Mouse (Mus musculus): ENCODE data around the gene Mcm3ap. TPM values are rescaled to one million over a fixed set of nuclear protein-coding genes. Genes with fewer than 3 reads are reported as not detected.

The Mcm3ap gene
- polyA plus RNA-seq (2015; fragmentation: Nextera tagmentation; extraction: Ambion mirVana) = 38.3 and 49.3 TPM in 2 replicates

GRCm38 (mm10) chr10:76468203-76469162 is at the start of gene Mcm3ap, which contains the start of gene Ybey:
Gene Mcm3ap, plus strand, starts transcription at chr10:76468927.
Gene Ybey, minus strand, starts transcription at chr10:76469114.
- Histone ChIP-seq H3K36me3 (ENCODE audit: control insufficient read depth, insufficient read depth, low read length) (peaks cover 5% of the 10 kb centered on the region), H3K4me3 (replicated peaks; ENCODE audit: low read length) (peak within 1 kb of the TSS; percentile 91), H3K9me3 (replicated peaks; ENCODE audit: control insufficient read depth, low read length) (no peaks in the 10 kb centered on the region), H3K4me2 (ENCODE audit: low read depth, low read length) (peak within 1 kb of the TSS; percentile 76), H3K27ac (ENCODE audit: low read length) (peak within 1 kb of the TSS; percentile 71), H3K4me1 (ENCODE audit: control insufficient read depth, insufficient read depth, low read length) (peaks cover 2% of the 10 kb centered on the region; the same call in 1 of the 2 replicates), H3K9ac (ENCODE audit: low read length) (peak within 1 kb of the TSS; percentile 95), H3K27me3 (ENCODE audit: control insufficient read depth, insufficient read depth, low read length) (no peaks in the 10 kb centered on the region)
- 1% methylated on average over 55 of the region's 55 CpGs for WGBS
- peak; percentile 93 for ATAC-seq (ENCODE audit: insufficient read depth, low FRiP score)

- 89% methylated on average over 7 of the region's 7 CpGs for WGBS
- no peak overlapping the region for H3K27ac ChIP-seq (ENCODE audit: low read length)
- no peak overlapping the region for H3K4me3 ChIP-seq (replicated peaks; ENCODE audit: low read length)
- H3K9me3 ChIP-seq (replicated peaks; ENCODE audit: control insufficient read depth, low read length) = no peaks in the 10 kb centered on the region
- no peak overlapping the region for H3K9ac ChIP-seq (ENCODE audit: low read length)
- no peak for ATAC-seq (ENCODE audit: insufficient read depth, low FRiP score)
- no peak overlapping the region for H3K4me2 ChIP-seq (ENCODE audit: low read depth, low read length)
- H3K36me3 ChIP-seq (ENCODE audit: control insufficient read depth, insufficient read depth, low read length) = peaks cover 23% of the 10 kb centered on the region
- H3K27me3 ChIP-seq (ENCODE audit: control insufficient read depth, insufficient read depth, low read length) = no peaks in the 10 kb centered on the region
- H3K4me1 ChIP-seq (ENCODE audit: control insufficient read depth, insufficient read depth, low read length) = no peaks in the 10 kb centered on the region
Measured at GRCm38 (mm10) chr10:76425674-76426073, 43.1 kb upstream of the Mcm3ap start.

GRCm38 (mm10) chr10:76433925-76434324 is 34.8 kb upstream of the Mcm3ap start:
- Histone ChIP-seq H3K27me3 (ENCODE audit: control insufficient read depth, insufficient read depth, low read length) (no peaks in the 10 kb centered on the region), H3K9ac (ENCODE audit: low read length) (no peak overlapping the region), H3K27ac (ENCODE audit: low read length) (no peak overlapping the region), H3K4me2 (ENCODE audit: low read depth, low read length) (no peak overlapping the region), H3K36me3 (ENCODE audit: control insufficient read depth, insufficient read depth, low read length) (0 out of 2 replicates have a peak, but pooled peaks cover 8% of the 10 kb centered on the region), H3K4me3 (replicated peaks; ENCODE audit: low read length) (no peak overlapping the region), H3K9me3 (replicated peaks; ENCODE audit: control insufficient read depth, low read length) (no peaks in the 10 kb centered on the region), H3K4me1 (ENCODE audit: control insufficient read depth, insufficient read depth, low read length) (no peaks in the 10 kb centered on the region)
- ATAC-seq (ENCODE audit: insufficient read depth, low FRiP score) = no peak
- 95% methylated on average over 11 of the region's 11 CpGs for WGBS

- peak overlapping the region; percentile 46; the same call in 1 of the 2 replicates for H3K27ac ChIP-seq (ENCODE audit: low read length)
- no peak for ATAC-seq (ENCODE audit: insufficient read depth, low FRiP score)
- H3K9ac ChIP-seq (ENCODE audit: low read length) = no peak overlapping the region
- 77% methylated on average over 9 of the region's 9 CpGs for WGBS
- H3K4me2 ChIP-seq (ENCODE audit: low read depth, low read length) = no peak overlapping the region
- H3K9me3 ChIP-seq (replicated peaks; ENCODE audit: control insufficient read depth, low read length) = no peaks in the 10 kb centered on the region
- H3K4me3 ChIP-seq (replicated peaks; ENCODE audit: low read length) = no peak overlapping the region
- H3K36me3 ChIP-seq (ENCODE audit: control insufficient read depth, insufficient read depth, low read length) = 0 out of 2 replicates have a peak, but pooled peaks cover 3% of the 10 kb centered on the region
- no peaks in the 10 kb centered on the region for H3K27me3 ChIP-seq (ENCODE audit: control insufficient read depth, insufficient read depth, low read length)
- peaks cover 18% of the 10 kb centered on the region for H3K4me1 ChIP-seq (ENCODE audit: control insufficient read depth, insufficient read depth, low read length)
Measured at GRCm38 (mm10) chr10:76439107-76439890, 29.4 kb upstream of the Mcm3ap start.

GRCm38 (mm10) chr10:76440281-76440680 is 28.4 kb upstream of the Mcm3ap start, which contains the start of gene AC141477.1:
Gene AC141477.1, minus strand, starts transcription at chr10:76440444.
- H3K36me3 ChIP-seq (ENCODE audit: control insufficient read depth, insufficient read depth, low read length) = 0 out of 2 replicates have a peak, but pooled peaks cover 3% of the 10 kb centered on the region
- WGBS = 93% methylated on average over 17 of the region's 17 CpGs
- peaks cover 18% of the 10 kb centered on the region for H3K4me1 ChIP-seq (ENCODE audit: control insufficient read depth, insufficient read depth, low read length)
- peak within 1 kb of the TSS; percentile 46; the same call in 1 of the 2 replicates for H3K27ac ChIP-seq (ENCODE audit: low read length)
- H3K9ac ChIP-seq (ENCODE audit: low read length) = no peak within 1 kb of the TSS
- ATAC-seq (ENCODE audit: insufficient read depth, low FRiP score) = no peak
- H3K4me2 ChIP-seq (ENCODE audit: low read depth, low read length) = peak within 1 kb of the TSS; percentile 87; the same call in 1 of the 2 replicates
- no peaks in the 10 kb centered on the region for H3K27me3 ChIP-seq (ENCODE audit: control insufficient read depth, insufficient read depth, low read length)
- H3K9me3 ChIP-seq (replicated peaks; ENCODE audit: control insufficient read depth, low read length) = no peaks in the 10 kb centered on the region
- H3K4me3 ChIP-seq (replicated peaks; ENCODE audit: low read length) = no peak within 1 kb of the TSS

GRCm38 (mm10) chr10:76442178-76443088 is 26.3 kb upstream of the Mcm3ap start, which contains the start of gene Pcnt:
Gene Pcnt, minus strand, starts transcription at chr10:76442786.
- Histone ChIP-seq H3K9me3 (replicated peaks; ENCODE audit: control insufficient read depth, low read length) (no peaks in the 10 kb centered on the region), H3K36me3 (ENCODE audit: control insufficient read depth, insufficient read depth, low read length) (0 out of 2 replicates have a peak, but pooled peaks cover 3% of the 10 kb centered on the region), H3K9ac (ENCODE audit: low read length) (peak within 1 kb of the TSS; percentile 93), H3K4me3 (replicated peaks; ENCODE audit: low read length) (peak within 1 kb of the TSS; percentile 99), H3K27ac (ENCODE audit: low read length) (peak within 1 kb of the TSS; percentile 99), H3K4me1 (ENCODE audit: control insufficient read depth, insufficient read depth, low read length) (peaks cover 18% of the 10 kb centered on the region), H3K4me2 (ENCODE audit: low read depth, low read length) (peak within 1 kb of the TSS; percentile 87), H3K27me3 (ENCODE audit: control insufficient read depth, insufficient read depth, low read length) (no peaks in the 10 kb centered on the region)
- ATAC-seq (ENCODE audit: insufficient read depth, low FRiP score) = peak; percentile 99
- WGBS = under 1% methylated on average over 78 of the region's 78 CpGs

- ATAC-seq (ENCODE audit: insufficient read depth, low FRiP score) = no peak
- no peak overlapping the region for H3K27ac ChIP-seq (ENCODE audit: low read length)
- H3K9ac ChIP-seq (ENCODE audit: low read length) = no peak overlapping the region
- H3K36me3 ChIP-seq (ENCODE audit: control insufficient read depth, insufficient read depth, low read length) = no peaks in the 10 kb centered on the region
- H3K27me3 ChIP-seq (ENCODE audit: control insufficient read depth, insufficient read depth, low read length) = no peaks in the 10 kb centered on the region
- no peak overlapping the region for H3K4me2 ChIP-seq (ENCODE audit: low read depth, low read length)
- no peak overlapping the region for H3K4me3 ChIP-seq (replicated peaks; ENCODE audit: low read length)
- peaks cover 16% of the 10 kb centered on the region for H3K4me1 ChIP-seq (ENCODE audit: control insufficient read depth, insufficient read depth, low read length)
- H3K9me3 ChIP-seq (replicated peaks; ENCODE audit: control insufficient read depth, low read length) = no peaks in the 10 kb centered on the region
- WGBS = 65% methylated on average over 4 of the region's 4 CpGs
Measured at GRCm38 (mm10) chr10:76445996-76446681, 22.6 kb upstream of the Mcm3ap start.

Measured in stomach, embryonic 16.5 days (tissue).